Mouse (Mus musculus) embryo, embryonic 11 days (tissue): ENCODE measurements around the gene Zfp64.

Experiments
- DNase-seq: peaks from one replicate; pipeline ENCODE4 v3.0.0-alpha.2; 2015

Zfp64 gene

DNA sequence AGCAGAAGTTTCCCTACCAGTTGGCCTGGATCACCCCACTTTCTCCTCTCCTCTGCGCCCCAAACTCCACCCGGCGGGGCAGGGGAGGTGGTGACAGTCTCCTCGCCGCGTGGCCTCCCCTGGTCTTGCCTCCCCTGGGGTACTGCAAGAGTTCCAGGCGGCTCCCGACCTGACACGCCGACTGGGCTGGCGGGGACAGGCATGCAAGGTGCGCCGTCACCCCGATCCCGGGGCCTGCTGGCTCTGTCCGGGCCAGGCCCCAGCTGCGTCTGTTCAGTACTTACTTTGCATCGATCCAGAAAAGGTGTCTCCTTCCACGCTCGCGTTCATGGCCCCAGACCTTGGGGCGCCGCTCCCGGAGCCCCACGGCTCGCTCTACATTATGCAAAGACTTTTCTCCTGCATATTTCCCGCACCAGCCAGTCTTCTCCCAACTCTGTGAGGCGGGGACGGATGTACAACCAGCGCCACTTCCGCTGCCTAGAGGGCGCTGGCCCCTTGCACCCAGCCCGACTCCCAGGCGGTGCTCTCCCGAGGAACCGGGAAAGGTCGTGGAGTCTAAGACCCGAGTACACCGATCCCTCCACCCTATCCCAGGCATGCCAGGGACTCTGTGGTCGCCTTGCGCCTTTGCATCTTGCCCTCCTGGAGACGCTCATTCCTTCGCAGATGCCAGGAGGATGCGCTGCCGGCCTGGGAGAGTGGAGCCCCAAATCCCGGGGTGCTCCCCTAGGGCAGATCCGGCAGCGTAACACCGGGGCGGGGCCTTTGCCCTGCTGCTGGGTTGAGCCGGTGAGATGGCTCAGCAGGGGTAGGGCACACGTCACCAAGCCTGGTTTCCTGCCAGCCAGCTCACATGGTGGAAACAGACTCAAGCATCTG is at the start of gene Zfp64:
Gene Zfp64, minus strand, starts transcription at position 753 of the 882 bp plus-strand sequence.
- DNase-seq: peak; percentile 92

GRCm38 (mm10) chr2:168992642-168993420 is 37.4 kb upstream of the Zfp64 start:
- DNase-seq: peak; percentile 63

- peak; percentile 54 for DNase-seq
Observed at GRCm38 (mm10) chr2:168990957-168991356, 35.6 kb upstream of the Zfp64 start.

GRCm38 (mm10) chr2:168990061-168990753 is 34.8 kb upstream of the Zfp64 start:
- DNase-seq: peak; percentile 83

GRCm38 (mm10) chr2:168988056-168988455 is 32.7 kb upstream of the Zfp64 start:
- DNase-seq: no peak

GRCm38 (mm10) chr2:168987421-168987820 is 32.0 kb upstream of the Zfp64 start:
- DNase-seq: no peak

GRCm38 (mm10) chr2:168981951-168982350 is 26.6 kb upstream of the Zfp64 start:
- no peak for DNase-seq

GRCm38 (mm10) chr2:168981448-168981847 is 26.1 kb upstream of the Zfp64 start:
- no peak for DNase-seq

GRCm38 (mm10) chr2:168980859-168981258 is 25.5 kb upstream of the Zfp64 start:
- peak; percentile 67 for DNase-seq

GRCm38 (mm10) chr2:168979742-168980141 is 24.4 kb upstream of the Zfp64 start:
- peak; percentile 49 for DNase-seq

DNA sequence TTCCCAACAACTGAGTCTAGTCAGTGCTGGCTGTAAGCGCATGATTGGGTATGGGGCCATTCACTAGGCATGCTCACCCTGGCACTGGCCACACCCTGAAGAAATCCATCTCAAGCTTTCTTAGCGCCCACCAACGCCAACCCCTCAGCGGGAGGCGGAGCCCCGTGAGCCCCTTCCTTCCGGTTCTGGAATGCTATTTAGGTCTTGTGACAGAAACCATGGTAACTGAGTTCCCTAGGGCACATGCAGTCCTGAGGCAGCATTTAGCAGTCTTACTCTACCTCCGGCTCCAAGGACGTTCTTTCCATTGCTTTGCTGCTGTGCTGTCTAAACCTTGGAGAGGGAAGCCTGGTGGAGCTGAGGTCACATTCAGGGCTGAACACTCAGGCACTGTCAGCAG is 22.6 kb upstream of the Zfp64 start:
- peak; percentile 59 for DNase-seq

- DNase-seq: no peak
Observed at GRCm38 (mm10) chr2:168970131-168970530, 14.7 kb upstream of the Zfp64 start.

- no peak for DNase-seq
Observed at GRCm38 (mm10) chr2:168968136-168968925, 12.9 kb upstream of the Zfp64 start.

- no peak for DNase-seq
Observed at GRCm38 (mm10) chr2:168966525-168966924, 11.1 kb upstream of the Zfp64 start.

- no peak for DNase-seq
Observed at GRCm38 (mm10) chr2:168964849-168965248, 9.5 kb upstream of the Zfp64 start.

- DNase-seq: no peak
Observed at GRCm38 (mm10) chr2:168961729-168962666, 6.6 kb upstream of the Zfp64 start.

DNA sequence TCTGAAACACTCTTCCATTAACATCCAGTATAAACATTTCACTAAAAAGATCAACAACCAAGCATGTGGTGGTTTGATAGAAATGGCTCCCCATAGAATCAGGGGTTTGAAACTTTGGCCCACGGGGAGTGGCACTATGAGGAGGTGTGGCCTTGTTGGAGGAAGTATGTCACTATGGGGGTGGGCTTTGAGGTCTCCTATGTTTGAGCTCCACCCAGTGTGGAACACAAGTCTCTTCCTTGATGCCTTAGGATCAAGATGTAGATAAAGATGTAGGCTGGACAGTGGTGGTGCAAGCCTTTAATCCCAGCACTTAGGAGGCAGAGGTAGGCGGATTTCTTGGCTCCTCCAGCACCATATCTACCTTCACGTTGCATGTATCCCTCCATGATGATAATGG is 5.4 kb upstream of the Zfp64 start:
- no peak for DNase-seq

- no peak for DNase-seq
Observed at GRCm38 (mm10) chr2:168959339-168959885, 4.0 kb upstream of the Zfp64 start.

DNA sequence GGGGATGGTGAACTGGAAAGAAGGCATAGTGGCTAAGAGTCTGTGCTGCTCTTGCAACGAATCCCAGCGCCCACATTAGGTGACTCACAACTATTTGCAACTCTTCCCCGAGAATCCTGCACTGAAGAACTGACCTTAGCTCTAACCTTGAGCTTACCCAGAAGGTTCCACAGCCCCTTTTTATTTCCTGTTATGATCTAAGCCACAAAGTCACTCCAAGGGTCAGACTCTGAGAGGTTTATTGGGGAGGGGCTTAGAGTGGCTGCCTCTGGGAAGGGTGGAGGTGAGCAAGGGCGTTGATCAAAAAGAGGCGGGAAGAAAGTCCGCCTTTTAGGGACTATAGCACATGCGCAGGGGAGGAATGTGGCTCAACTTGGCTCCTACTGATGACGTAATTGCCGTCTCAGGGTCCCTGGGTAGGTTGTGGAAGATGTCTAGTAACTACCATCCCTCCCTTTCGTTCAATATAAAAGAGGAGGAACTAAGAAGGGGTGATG is 511 bp upstream of the Zfp64 start:
- peak; percentile 47 for DNase-seq

- peak; percentile 23 for DNase-seq
Observed at GRCm38 (mm10) chr2:168954376-168954775, 1.0 kb downstream of the Zfp64 start.

DNA sequence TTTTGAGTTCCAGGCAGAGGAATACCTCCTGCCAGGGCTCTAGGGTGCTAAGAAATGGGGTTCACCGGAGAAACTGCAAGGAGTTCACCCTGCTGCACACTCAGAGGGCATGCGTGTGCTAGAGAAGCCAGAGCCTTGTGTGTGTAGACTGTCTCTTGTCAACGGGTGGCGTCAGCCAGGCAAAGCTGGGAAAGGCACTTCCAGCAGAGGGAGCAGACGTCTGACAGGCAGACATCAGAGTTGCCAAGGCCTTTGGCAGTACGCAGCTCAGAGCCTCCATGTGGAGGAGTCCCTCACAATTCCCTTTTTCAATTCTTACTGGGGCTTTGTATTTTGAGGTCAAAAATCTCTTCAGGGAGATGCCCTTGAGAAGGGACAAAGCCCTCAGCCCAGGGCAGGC is 6.9 kb downstream of the Zfp64 start:
- no peak for DNase-seq
